Mouse (Mus musculus) cerebellum, adult 2 months (tissue): ENCODE measurements around the gene Dock2. TPM values are rescaled to one million over a fixed set of nuclear protein-coding genes. Genes with fewer than 3 reads are reported as not detected.

Experiments used
- DNase-seq, 2 experiments: peaks; one replicate each; pipeline ENCODE4 v3.0.0; 2021
- H3K27ac ChIP-seq: fragments of 200-500 bp; 2 replicates; pipeline ENCODE4 v1.5.1; 2012; ENCODE audit warnings: low read length, control low read depth, inconsistent platforms; ENCODE audit not compliant: insufficient read depth
- H3K27me3 ChIP-seq: fragments of 200-500 bp; 2 replicates; pipeline ENCODE4 v1.6.1; 2012; ENCODE audit warnings: inconsistent platforms, mild to moderate bottlenecking, low read length, moderate library complexity; ENCODE audit not compliant: control insufficient read depth, insufficient read depth
- H3K4me1 ChIP-seq: fragments of 200-500 bp; 2 replicates; pipeline ENCODE4 v1.6.1; 2011; ENCODE audit warnings: low read length; ENCODE audit not compliant: control insufficient read depth, insufficient read depth
- H3K4me3 ChIP-seq: fragments of 200-500 bp; replicated peaks from 2 replicates; pipeline ENCODE3; 2011; ENCODE audit warnings: mild to moderate bottlenecking, low read depth, low read length, control low read depth; ENCODE audit not compliant: insufficient read depth
- CTCF ChIP-seq: fragments of 200-500 bp; IDR thresholded peaks from 2 replicates; pipeline ENCODE4 v1.5.1; 2011; ENCODE audit warnings: low read depth, mild to moderate bottlenecking, control low read depth, low read length, moderate library complexity, borderline replicate concordance; ENCODE audit not compliant: insufficient read depth
- POLR2A ChIP-seq: fragments of 200-500 bp; IDR thresholded peaks from 2 replicates; pipeline ENCODE4 v1.6.1; 2011; ENCODE audit warnings: low read length, control low read depth, borderline replicate concordance; ENCODE audit not compliant: insufficient read depth
- WGBS: fragments of 180-500 bp; shearing (Covaris S2); methylation state at CpG from one replicate; pipeline ENCODE4 v1.1.7; 2018; 5-methylcytosine and 5-hydroxymethylcytosine counted together
- polyA plus RNA-seq: library from polyadenylated mRNA; depleted of rRNA; stranded (reverse); fragments of >200 nt; gene quantifications from 2 replicates; pipeline ENCODE4 v1.2.3, GENCODE M21; 2012

Gene Dock2
- polyA plus RNA-seq, 1 experiment: 0.69 TPM

DNA sequence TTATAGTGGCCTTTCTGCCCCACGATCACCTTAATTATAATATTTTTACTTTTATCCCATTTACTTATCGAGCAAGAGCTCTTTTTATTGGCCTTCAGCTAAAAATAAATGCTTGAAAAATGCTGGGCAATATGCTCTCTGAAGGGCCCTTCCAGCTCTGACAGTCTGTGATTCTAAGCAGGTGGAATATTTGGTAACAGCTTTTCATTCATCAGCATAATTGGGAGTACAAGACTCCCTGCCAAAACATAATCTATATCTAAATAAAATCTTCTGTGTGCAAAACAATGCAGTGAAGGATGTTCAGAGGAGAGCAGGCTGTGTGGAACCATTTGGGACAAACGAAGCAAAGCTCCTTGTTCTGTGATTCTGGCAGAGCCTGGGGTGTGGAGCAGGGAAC, 492.4 kb downstream of the Dock2 start:
- no peaks in the 10 kb centered on the region for H3K4me1 ChIP-seq
- H3K4me3 ChIP-seq: no peak overlapping the region
- DNase-seq: no peak
- no peaks in the 10 kb centered on the region for H3K27me3 ChIP-seq
- no peak overlapping the region for H3K27ac ChIP-seq
- TF ChIP-seq CTCF (no peak), POLR2A (no peak)
- 67% methylated on average over 3 of the region's 3 CpGs for WGBS

DNA sequence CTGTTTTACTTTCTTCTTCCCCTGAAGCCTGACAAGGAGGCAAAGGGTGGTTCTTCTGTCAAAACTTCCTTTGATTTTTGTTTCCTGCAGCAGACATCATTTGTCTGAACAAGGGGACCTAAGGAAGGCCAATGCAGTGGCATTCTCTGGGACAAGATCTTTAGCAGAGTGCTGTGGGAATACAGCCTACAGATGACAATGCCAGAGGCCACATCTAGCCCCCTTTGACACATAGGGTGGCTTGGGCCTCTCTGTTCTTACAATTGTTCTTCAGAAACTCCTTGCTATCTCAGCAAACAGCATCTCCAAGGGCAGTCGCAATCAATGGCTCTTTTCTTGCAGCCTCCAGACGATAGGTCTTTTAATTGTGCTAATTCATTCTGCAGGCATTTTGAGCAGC, 493.0 kb downstream of the Dock2 start:
- no peaks in the 10 kb centered on the region for H3K27me3 ChIP-seq
- H3K4me3 ChIP-seq: no peak overlapping the region
- TF ChIP-seq POLR2A: no peak
- TF ChIP-seq CTCF: no peak
- DNase-seq: no peak
- no peak overlapping the region for H3K27ac ChIP-seq
- H3K4me1 ChIP-seq: no peaks in the 10 kb centered on the region
- WGBS: 54% methylated on average over 2 of the region's 2 CpGs

DNA sequence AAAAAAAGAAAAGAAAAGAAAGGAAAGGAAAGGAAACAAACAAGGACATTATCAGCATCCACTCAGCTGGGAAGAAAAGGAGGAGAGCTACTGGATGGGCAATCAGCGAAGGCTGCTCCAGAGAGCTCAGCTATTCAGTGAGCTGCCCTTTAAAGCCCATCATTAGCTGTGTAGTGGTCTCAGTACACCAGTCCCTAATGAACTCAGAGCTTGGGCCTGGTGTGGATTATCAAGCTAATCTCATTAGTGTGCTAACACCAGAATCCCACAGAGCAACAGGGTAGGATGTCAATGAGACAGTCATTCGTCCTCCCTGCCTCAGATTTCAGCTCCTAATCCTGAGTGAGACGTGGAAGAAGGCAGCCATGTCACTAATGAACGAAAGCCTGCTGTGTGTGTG, 493.4 kb downstream of the Dock2 start:
- TF ChIP-seq CTCF (no peak), POLR2A (no peak)
- 73% methylated on average over 4 of the region's 4 CpGs for WGBS
- Histone ChIP-seq H3K4me1 (no peaks in the 10 kb centered on the region), H3K27ac (no peak overlapping the region), H3K4me3 (no peak overlapping the region), H3K27me3 (no peaks in the 10 kb centered on the region)
- no peak for DNase-seq

DNA sequence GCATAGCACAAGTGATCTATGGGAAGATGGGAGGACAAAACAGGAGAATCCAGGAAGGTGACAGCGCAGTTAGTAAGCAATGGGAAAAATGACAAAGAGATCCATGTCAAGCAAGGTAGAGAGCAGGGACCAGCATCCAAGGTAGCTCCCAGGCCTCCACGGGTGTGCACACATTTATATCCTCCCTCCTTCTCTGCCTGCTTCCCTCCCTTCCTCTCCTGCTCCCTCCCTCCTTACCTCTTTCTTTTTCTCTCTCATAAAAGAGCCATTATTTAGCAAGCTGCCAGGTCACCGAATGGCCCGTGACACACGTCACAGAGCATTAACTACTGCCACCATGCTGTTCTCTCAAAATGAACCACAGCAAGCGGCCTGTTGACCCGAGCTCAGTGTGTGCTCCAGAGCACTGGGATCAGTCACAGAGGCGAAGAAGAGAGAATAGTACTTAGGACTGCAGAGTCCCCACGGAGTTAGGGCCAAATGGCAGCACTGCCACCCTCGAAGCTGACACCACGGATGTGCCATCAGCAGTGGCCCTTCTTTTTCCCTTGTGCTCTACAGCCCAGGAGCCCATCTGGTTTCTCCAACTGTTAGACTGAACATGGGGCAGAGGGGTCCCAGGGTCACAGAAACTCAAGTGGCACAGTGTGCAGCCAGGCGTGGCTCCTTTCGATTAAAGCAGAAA, 499.4 kb downstream of the Dock2 start:
- no peak overlapping the region for H3K4me3 ChIP-seq
- H3K27ac ChIP-seq: no peak overlapping the region
- no peak for DNase-seq
- H3K4me1 ChIP-seq: no peaks in the 10 kb centered on the region
- H3K27me3 ChIP-seq: no peaks in the 10 kb centered on the region
- WGBS: 32% methylated on average over 13 of the region's 13 CpGs
- TF ChIP-seq CTCF: no peak
- TF ChIP-seq POLR2A: no peak

DNA sequence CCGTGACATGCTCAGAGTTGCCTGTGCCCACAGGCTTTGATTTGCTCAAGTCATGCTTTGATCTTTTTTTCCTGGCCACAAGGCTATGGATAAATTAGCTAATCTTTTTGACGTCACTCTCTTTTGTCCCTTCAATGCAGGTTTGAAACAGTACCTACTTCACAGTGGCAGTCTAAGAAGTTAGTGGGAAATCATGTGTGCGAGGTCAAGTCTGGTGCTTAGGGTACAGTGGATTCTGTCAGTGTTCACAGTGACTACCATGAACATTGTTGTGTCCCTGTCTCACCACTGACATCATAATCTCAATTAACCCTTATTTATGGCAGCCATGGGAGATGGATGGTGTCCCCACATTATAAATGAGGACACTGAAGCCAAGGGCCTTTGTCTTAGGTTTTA, 506.6 kb downstream of the Dock2 start:
- no peaks in the 10 kb centered on the region for H3K4me1 ChIP-seq
- TF ChIP-seq POLR2A (no peak), CTCF (no peak)
- no peak overlapping the region for H3K4me3 ChIP-seq
- no peaks in the 10 kb centered on the region for H3K27me3 ChIP-seq
- 44% methylated on average over 3 of the region's 3 CpGs for WGBS
- H3K27ac ChIP-seq: no peak overlapping the region
- no peak for DNase-seq

DNA sequence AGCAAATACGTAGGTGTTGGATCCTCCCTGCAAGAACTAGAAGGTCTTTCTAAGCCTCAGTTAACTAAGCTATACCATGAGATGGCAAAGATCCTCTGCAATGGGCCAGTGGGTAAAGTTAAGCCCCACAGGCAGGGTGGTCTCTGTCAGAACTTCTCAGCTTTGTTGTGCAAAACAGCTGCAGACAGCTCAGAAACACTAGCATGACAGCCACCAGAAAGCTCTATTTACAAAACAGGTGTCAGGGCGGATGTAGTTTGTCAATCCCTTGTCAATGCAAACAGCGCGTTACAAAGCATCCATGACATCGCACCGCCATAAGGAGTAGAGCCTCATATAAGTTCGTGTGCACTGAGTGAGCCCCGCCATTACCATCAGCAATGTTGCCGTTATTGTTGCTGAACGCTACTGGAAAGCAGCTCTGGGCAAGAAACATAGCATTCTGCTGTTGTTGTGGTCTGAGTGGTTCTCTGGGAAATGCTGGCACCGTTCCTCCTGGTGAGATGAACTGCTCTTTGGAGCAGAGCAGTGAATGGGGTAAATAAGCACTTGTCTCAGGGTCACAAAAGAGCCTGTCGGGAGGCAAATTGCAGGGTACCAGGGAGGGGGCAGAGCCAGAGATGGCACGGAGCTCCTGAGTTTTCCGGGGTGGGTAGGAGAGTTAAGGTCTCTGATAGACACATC, 507.2 kb downstream of the Dock2 start:
- Histone ChIP-seq H3K27ac (no peak overlapping the region), H3K4me1 (no peaks in the 10 kb centered on the region), H3K27me3 (no peaks in the 10 kb centered on the region), H3K4me3 (no peak overlapping the region)
- 21% methylated on average over 14 of the region's 14 CpGs for WGBS
- no peak for DNase-seq
- TF ChIP-seq CTCF: no peak
- TF ChIP-seq POLR2A: no peak

DNA sequence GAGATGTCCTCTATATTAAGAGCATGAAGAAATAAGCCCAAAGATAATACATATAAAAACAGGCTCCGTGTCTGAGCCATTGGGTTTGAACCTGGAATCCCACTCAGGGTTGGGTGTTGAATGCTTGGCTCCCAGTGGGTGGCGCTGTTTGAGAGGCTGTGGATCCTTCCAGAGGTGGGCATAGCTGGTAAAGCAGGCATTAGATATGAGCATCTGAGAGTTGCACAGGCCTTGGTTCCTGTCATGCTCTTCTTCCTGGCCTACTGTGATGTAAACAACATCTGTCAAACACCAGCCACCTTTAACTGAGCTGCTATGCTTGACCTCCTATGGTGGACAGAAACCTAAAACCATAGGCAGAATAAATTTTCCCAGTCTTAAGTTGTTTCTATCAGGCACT, 507.8 kb downstream of the Dock2 start:
- Histone ChIP-seq H3K27ac (no peak overlapping the region), H3K4me1 (no peaks in the 10 kb centered on the region), H3K4me3 (no peak overlapping the region), H3K27me3 (no peaks in the 10 kb centered on the region)
- no peak for DNase-seq
- no peak for TF ChIP-seq CTCF
- TF ChIP-seq POLR2A: no peak
- 44% methylated on average over 2 of the region's 2 CpGs for WGBS

DNA sequence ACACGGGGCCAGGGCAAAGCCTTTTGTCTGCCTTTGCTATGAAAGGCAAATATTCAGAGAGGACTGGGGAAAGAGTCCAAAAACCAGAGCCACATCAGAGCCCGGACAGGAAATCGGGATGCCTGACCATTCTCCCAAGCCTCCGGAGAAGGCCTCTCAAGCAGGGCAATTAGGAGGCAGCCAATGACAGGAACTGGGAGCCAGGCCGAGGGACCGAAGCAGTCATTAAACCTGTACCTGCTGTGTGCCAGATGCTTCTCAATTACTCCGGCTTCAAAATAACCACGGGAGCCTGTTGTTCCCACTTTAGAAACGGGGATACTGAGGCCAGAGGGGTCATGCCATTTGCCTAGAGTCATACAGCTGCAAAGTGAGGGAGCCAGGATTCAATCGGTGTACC, 511.7 kb downstream of the Dock2 start:
- WGBS: 17% methylated on average over 10 of the region's 10 CpGs

More for the DNA sequence above, 511.7 kb downstream of the Dock2 start:
- no peak for DNase-seq
- Histone ChIP-seq H3K27me3 (no peaks in the 10 kb centered on the region), H3K4me1 (no peaks in the 10 kb centered on the region), H3K27ac (no peak overlapping the region), H3K4me3 (no peak overlapping the region)
- TF ChIP-seq POLR2A (no peak), CTCF (no peak)
